In the genomic region with DNA sequence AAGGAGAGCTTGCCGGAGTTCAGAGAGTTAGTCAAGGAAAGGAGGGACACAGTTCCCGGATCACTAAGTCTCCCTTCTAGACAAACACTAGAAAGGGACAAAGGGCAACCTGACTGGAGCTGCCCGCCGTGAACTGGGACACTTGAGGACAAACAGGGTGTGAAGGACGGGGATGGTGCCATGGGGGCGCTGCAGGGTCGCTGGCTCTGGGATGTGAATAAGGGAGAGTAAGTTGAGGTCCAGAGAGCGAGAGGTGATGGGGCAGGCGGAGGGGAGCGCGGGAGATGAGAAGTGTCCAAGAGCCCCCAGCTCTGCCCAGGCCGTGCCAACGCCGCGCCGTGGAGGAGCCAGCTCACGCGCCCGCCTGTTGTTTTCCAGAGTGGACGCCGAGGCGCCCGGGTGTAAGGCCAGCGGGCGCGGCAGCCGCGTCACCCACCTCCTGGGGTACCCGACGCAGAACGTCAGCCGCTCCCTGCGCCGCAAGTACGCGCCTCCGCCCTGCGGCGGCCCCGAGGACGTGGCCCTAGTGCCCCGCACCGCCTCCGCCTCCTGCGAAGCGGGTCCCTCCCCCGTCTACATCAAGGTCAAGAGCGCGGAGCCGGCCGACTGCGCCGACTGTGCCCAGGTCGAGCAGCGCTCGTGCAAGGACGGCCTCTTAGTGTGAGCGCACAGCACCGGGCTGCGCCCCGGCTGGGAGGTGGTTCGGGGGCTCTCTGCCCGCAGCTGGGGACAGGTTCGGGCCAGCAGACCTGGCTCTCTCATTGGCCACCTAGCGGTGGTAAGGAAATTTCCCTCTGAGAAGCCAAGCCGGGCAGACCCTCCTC, we compare ENCODE assay signal across 8 mouse cellular contexts. TPM values are rescaled to one million over a fixed set of nuclear protein-coding genes. Genes with fewer than 3 reads are reported as not detected.
A peak's percentile ranks its signal among the peaks of the same experiment; 100 is the strongest.
DNase-seq lines count a peak whose midpoint lies in the region; ATAC-seq lines count a peak whose summit lies in the region.

No protein-coding gene starts in this region.

- peak overlapping the region; percentile 82 for H3K9ac ChIP-seq in hindbrain, embryonic 14.5 days

- WGBS in hindbrain, embryonic 14.5 days: under 1% methylated on average over 54 of the region's 66 CpGs

- ATAC-seq in hindbrain, embryonic 14.5 days (ENCODE audit: low FRiP score): peak; percentile 93

- peak; percentile 78 for DNase-seq in Muller cell, postnatal 12 days (ENCODE audit: inconsistent ontology term)
- peak; percentile 76 for DNase-seq in cerebellum, adult 9-11 months
- DNase-seq in frontal cortex, postnatal 36 days (ENCODE audit: low spot score in 2 of 2): peak; percentile 64 to 65
- DNase-seq in hindbrain, embryonic 14.5 days (ENCODE audit: low spot score): peak; percentile 85
- DNase-seq in layer of hippocampus, postnatal 36 days: peak; percentile 65 to 66
- DNase-seq in lung, postnatal 14 days: peak; percentile 72
- DNase-seq in ovary, postnatal 36 days (ENCODE audit: low spot score): peak; percentile 87
- peak; percentile 60 to 61 for DNase-seq in thymus, postnatal 36 days

- H3K4me2 ChIP-seq in hindbrain, embryonic 14.5 days (replicated peaks): peak overlapping the region; percentile 91

- H3K36me3 ChIP-seq in hindbrain, embryonic 14.5 days (replicated peaks; ENCODE audit: control insufficient read depth, insufficient read depth): no peaks in the 10 kb centered on the region

- H3K4me3 ChIP-seq in hindbrain, embryonic 14.5 days (replicated peaks; ENCODE audit: low read length): peak overlapping the region; percentile 64

- no peak overlapping the region for H3K27ac ChIP-seq in hindbrain, embryonic 14.5 days

- H3K9me3 ChIP-seq in hindbrain, embryonic 14.5 days (ENCODE audit: control insufficient read depth, low read length): no peaks in the 10 kb centered on the region

- peaks cover 26% of the 10 kb centered on the region for H3K27me3 ChIP-seq in hindbrain, embryonic 14.5 days (ENCODE audit: control insufficient read depth, insufficient read depth, low read length)

- H3K4me1 ChIP-seq in hindbrain, embryonic 14.5 days (replicated peaks; ENCODE audit: control insufficient read depth, insufficient read depth, low read length): peaks cover 14% of the 10 kb centered on the region

RNA-seq across cellular contexts. Expression of a gene that starts 7.1 kb away (rescaled TPM):
- polyA plus RNA-seq in hindbrain, embryonic 14.5 days (2014; fragmentation: Nextera tagmentation; extraction: Ambion mirVana): 0.75 and 0.90 TPM in 2 replicates
- total RNA-seq in layer of hippocampus, postnatal 36 days (2021): under 1 TPM; 0.25 to 0.67 TPM

RNA-seq across cellular contexts. Expression of a gene that starts 27.5 kb away (rescaled TPM):
- polyA plus RNA-seq in hindbrain, embryonic 14.5 days (2014; fragmentation: Nextera tagmentation; extraction: Ambion mirVana): not detected in 2 replicates
- total RNA-seq in layer of hippocampus, postnatal 36 days (2021): not detected

RNA-seq across cellular contexts. Expression of a gene that starts 39.5 kb away (rescaled TPM):
- polyA plus RNA-seq in hindbrain, embryonic 14.5 days (2014; fragmentation: Nextera tagmentation; extraction: Ambion mirVana): 0.10 and 0.19 TPM in 2 replicates
- not detected for total RNA-seq in layer of hippocampus, postnatal 36 days (2021)

RNA-seq across cellular contexts. Expression of a gene that starts 42.3 kb away (rescaled TPM):
- polyA plus RNA-seq in hindbrain, embryonic 14.5 days (2014; fragmentation: Nextera tagmentation; extraction: Ambion mirVana): 3.7 and 5.5 TPM in 2 replicates
- 1 to 10 TPM; 4.0 to 5.5 TPM for total RNA-seq in layer of hippocampus, postnatal 36 days (2021)
